Mouse (Mus musculus): ENCODE results near the gene Adgre5.

GRCm38 (mm10) chr8:83699566-83699965 lies 41.6 kb downstream of the Adgre5 start:
- TF ChIP-seq CTCF (conservative IDR thresholded peaks at IDR 0.05 in 1 of 2, IDR thresholded peaks at IDR 0.05 in 1 of 2; ENCODE audit: low read depth in 2 of 2, low read length in 2 of 2) = no peak
- no peak for TF ChIP-seq MAZ (IDR thresholded peaks at IDR 0.05; ENCODE audit: low read depth, low read length)
- TF ChIP-seq RAD21 (IDR thresholded peaks at IDR 0.05; ENCODE audit: low read depth, low read length) = no peak
- no peak; the same call in 1 of the 2 replicates for TF ChIP-seq HCFC1 (IDR thresholded peaks at IDR 0.05; ENCODE audit: low read depth, low read length)
- TF ChIP-seq E2F4 (IDR thresholded peaks at IDR 0.05; ENCODE audit: insufficient replicate concordance, low read depth, low read length) = no peak
- TF ChIP-seq RCOR1 (conservative IDR thresholded peaks at IDR 0.05; ENCODE audit: low read depth, low read length) = no peak
- no peak for TF ChIP-seq SMC3 (IDR thresholded peaks at IDR 0.05; ENCODE audit: low read depth, low read length)
- no peak for TF ChIP-seq JUN (IDR thresholded peaks at IDR 0.05; ENCODE audit: insufficient read depth, low read depth, low read length)
- 0 out of 2 replicates have a peak, but pooled peaks have one; percentile 37 for TF ChIP-seq TCF12 (IDR thresholded peaks at IDR 0.05; ENCODE audit: low read depth, low read length)
- no peak for TF ChIP-seq POLR2A (IDR thresholded peaks at IDR 0.05; ENCODE audit: low read depth, low read length)
- no peak for TF ChIP-seq SIN3A (IDR thresholded peaks at IDR 0.05; ENCODE audit: low read length)
- peak; percentile 76; the same call in 1 of the 2 replicates for TF ChIP-seq TBP (conservative IDR thresholded peaks at IDR 0.05; ENCODE audit: low read depth, low read length)
- no peak for TF ChIP-seq JUND (conservative IDR thresholded peaks at IDR 0.05; ENCODE audit: low read depth, low read length)
- no peak for TF ChIP-seq KAT2A (IDR thresholded peaks at IDR 0.05; ENCODE audit: insufficient replicate concordance, low read length)
